Mouse (Mus musculus) limb, embryonic 14.5 days (tissue): ENCODE results near the gene Slc39a11. TPM values are rescaled to one million over a fixed set of nuclear protein-coding genes. Genes with fewer than 3 reads are reported as not detected.

Source experiments
- ATAC-seq: fragments of 200-750 bp; cut with Nextera tagmentation; 2 replicates; pipeline ENCODE4 v1.8.0; 2017; ENCODE audit warnings: low read depth, moderate number of reproducible peaks, moderate TSS enrichment; ENCODE audit not compliant: low FRiP score
- DNase-seq: peaks from one replicate; pipeline ENCODE4 v3.0.0-alpha.2; 2015; ENCODE audit warnings: low spot score
- H3K27ac ChIP-seq: fragments of 300-500 bp; sonication (generic); replicated peaks from 2 replicates; pipeline ENCODE4 v1.5.1; 2014; ENCODE audit warnings: low read depth, mild to moderate bottlenecking, low read length, moderate library complexity, mixed read lengths
- H3K27me3 ChIP-seq: fragments of 300-500 bp; sonication (generic); 2 replicates; pipeline ENCODE4 v1.6.1; 2014; ENCODE audit warnings: low read length, mixed read lengths; ENCODE audit not compliant: control insufficient read depth, insufficient read depth
- H3K36me3 ChIP-seq: fragments of 300-500 bp; sonication (generic); 2 replicates; pipeline ENCODE4 v1.6.1; 2014; ENCODE audit warnings: mild to moderate bottlenecking, low read length, moderate library complexity, mixed read lengths; ENCODE audit not compliant: control insufficient read depth, insufficient read depth
- H3K4me1 ChIP-seq: fragments of 300-500 bp; sonication (generic); 2 replicates; pipeline ENCODE4 v1.6.1; 2014; ENCODE audit warnings: antibody characterized with exemption, low read length, mixed read lengths; ENCODE audit not compliant: control insufficient read depth, insufficient read depth
- H3K4me2 ChIP-seq: fragments of 300-500 bp; sonication (generic); replicated peaks from 2 replicates; pipeline ENCODE4 v1.6.1; 2014; ENCODE audit warnings: low read depth, mild to moderate bottlenecking, low read length, moderate library complexity; ENCODE audit not compliant: severe bottlenecking
- H3K4me3 ChIP-seq: fragments of 300-500 bp; sonication (generic); replicated peaks from 2 replicates; pipeline ENCODE4 v1.5.1; 2014; ENCODE audit warnings: low read length
- H3K9ac ChIP-seq: fragments of 300-500 bp; sonication (generic); 2 replicates; pipeline ENCODE4 v1.6.1; 2014; ENCODE audit warnings: mild to moderate bottlenecking, low read depth, low read length, moderate library complexity; ENCODE audit not compliant: severe bottlenecking
- H3K9me3 ChIP-seq: fragments of 300-500 bp; sonication (generic); 2 replicates; pipeline ENCODE4 v1.6.1; 2016; ENCODE audit warnings: low read length; ENCODE audit not compliant: control insufficient read depth
- POLR2A ChIP-seq: fragments of 200-500 bp; IDR thresholded peaks from 2 replicates; pipeline ENCODE4 v1.8.0; 2012; ENCODE audit warnings: inconsistent platforms, mild to moderate bottlenecking, moderate library complexity, borderline replicate concordance; ENCODE audit not compliant: insufficient read depth, insufficient read length; ENCODE audit errors: extremely low read depth
- WGBS: fragments of 180-500 bp; shearing (Covaris S2); extraction: QIAGEN DNeasy Blood & Tissue Kit; methylation state at CpG from one replicate; pipeline ENCODE4 v1.1.7; 2014; 5-methylcytosine and 5-hydroxymethylcytosine counted together
- polyA plus RNA-seq, 2 experiments: library from polyadenylated mRNA; depleted of rRNA in 1 of 2; stranded (reverse) in 1 of 2; unstranded in 1 of 2; fragments of >200 nt; fragmentation: Nextera tagmentation in 1 of 2; extraction: Ambion mirVana in 1 of 2; gene quantifications; 2 replicates each; pipeline versions ENCODE4 v1.2.1 to v1.2.3; 2012 to 2014

Gene Slc39a11
- polyA plus RNA-seq, 2 experiments = 17.2 to 24.5 TPM

GRCm38 (mm10) chr11:113246475-113246874 is 403.4 kb downstream of the Slc39a11 start:
- no peak overlapping the region for H3K4me3 ChIP-seq
- H3K9ac ChIP-seq = no peak overlapping the region
- no peak for TF ChIP-seq POLR2A
- H3K4me2 ChIP-seq = no peak overlapping the region
- no peaks in the 10 kb centered on the region for H3K36me3 ChIP-seq
- no peak for DNase-seq
- ATAC-seq = no peak
- H3K9me3 ChIP-seq = no peaks in the 10 kb centered on the region
- no peaks in the 10 kb centered on the region for H3K4me1 ChIP-seq
- H3K27ac ChIP-seq = no peak overlapping the region
- H3K27me3 ChIP-seq = no peaks in the 10 kb centered on the region
- WGBS = 75% methylated on average over 9 of the region's 9 CpGs

GRCm38 (mm10) chr11:113245666-113246065 is 404.2 kb downstream of the Slc39a11 start:
- whole genome bisulfite sequencing = 75% methylated on average over 10 of the region's 10 CpGs
- Histone ChIP-seq H3K27me3 (no peaks in the 10 kb centered on the region), H3K4me3 (no peak overlapping the region), H3K4me2 (no peak overlapping the region), H3K27ac (no peak overlapping the region), H3K4me1 (no peaks in the 10 kb centered on the region), H3K9ac (no peak overlapping the region), H3K9me3 (no peaks in the 10 kb centered on the region), H3K36me3 (no peaks in the 10 kb centered on the region)
- no peak for TF ChIP-seq POLR2A
- DNase-seq = no peak
- no peak for ATAC-seq

- ATAC-seq = no peak
- Histone ChIP-seq H3K4me3 (no peak overlapping the region), H3K27ac (no peak overlapping the region), H3K9me3 (no peaks in the 10 kb centered on the region), H3K9ac (no peak overlapping the region), H3K27me3 (no peaks in the 10 kb centered on the region), H3K36me3 (no peaks in the 10 kb centered on the region), H3K4me2 (no peak overlapping the region), H3K4me1 (peaks cover 3% of the 10 kb centered on the region; the same call in 1 of the 2 replicates)
- DNase-seq = no peak
- TF ChIP-seq POLR2A = no peak
- WGBS = 86% methylated on average over 2 of the region's 2 CpGs
These were observed 415.4 kb downstream of the Slc39a11 start for GRCm38 (mm10) chr11:113234432-113234831.

GRCm38 (mm10) chr11:113232049-113232448 is 417.8 kb downstream of the Slc39a11 start:
- Histone ChIP-seq H3K9ac (no peak overlapping the region), H3K27me3 (no peaks in the 10 kb centered on the region), H3K4me1 (peaks cover 3% of the 10 kb centered on the region; the same call in 1 of the 2 replicates), H3K4me3 (no peak overlapping the region), H3K36me3 (no peaks in the 10 kb centered on the region), H3K27ac (no peak overlapping the region), H3K4me2 (no peak overlapping the region), H3K9me3 (no peaks in the 10 kb centered on the region)
- 37% methylated on average over 6 of the region's 6 CpGs for WGBS
- no peak for TF ChIP-seq POLR2A
- no peak for DNase-seq
- ATAC-seq = 0 out of 2 replicates have a peak, but pooled peaks have one; percentile 44

GRCm38 (mm10) chr11:113230410-113231132 is 419.3 kb downstream of the Slc39a11 start:
- Histone ChIP-seq H3K9me3 (no peaks in the 10 kb centered on the region), H3K9ac (no peak overlapping the region), H3K4me2 (no peak overlapping the region), H3K4me1 (peaks cover 3% of the 10 kb centered on the region; the same call in 1 of the 2 replicates), H3K27me3 (no peaks in the 10 kb centered on the region), H3K36me3 (no peaks in the 10 kb centered on the region), H3K4me3 (no peak overlapping the region), H3K27ac (no peak overlapping the region)
- 45% methylated on average over 6 of the region's 6 CpGs for whole genome bisulfite sequencing
- no peak for ATAC-seq
- DNase-seq = no peak
- TF ChIP-seq POLR2A = no peak
